Mouse (Mus musculus) stomach, postnatal 0 days (tissue): Measurements from ENCODE around the gene Hspa1a. TPM values are rescaled to one million over a fixed set of nuclear protein-coding genes. Genes with fewer than 3 reads are reported as not detected.
A peak's percentile ranks its signal among the peaks of the same experiment; 100 is the strongest.
"Not testable (repeated sequence)": the region's sequence is repeated elsewhere in the genome, so short reads cannot be mapped to it uniquely, and the experiment has no call there.

ENCODE experiments used
- ATAC-seq: fragments of 200-750 bp; cut with Nextera tagmentation; 2 replicates; pipeline ENCODE4 v1.8.0; 2017; ENCODE audit not compliant: low FRiP score, low TSS enrichment
- DNase-seq: peaks from one replicate; pipeline ENCODE4 v3.0.0-alpha.2; 2016; ENCODE audit warnings: low spot score
- H3K27ac ChIP-seq: fragments of 300-500 bp; sonication (generic); replicated peaks from 2 replicates; pipeline ENCODE4 v1.5.1; 2014; ENCODE audit warnings: mild to moderate bottlenecking, control low read depth
- H3K27me3 ChIP-seq: fragments of 300-500 bp; sonication (generic); 2 replicates; pipeline ENCODE4 v1.6.1; 2014; ENCODE audit warnings: low read length; ENCODE audit not compliant: control insufficient read depth, insufficient read depth
- H3K36me3 ChIP-seq: fragments of 300-500 bp; sonication (generic); 2 replicates; pipeline ENCODE4 v1.6.1; 2014; ENCODE audit warnings: low read length, mixed read lengths; ENCODE audit not compliant: control insufficient read depth, insufficient read depth
- H3K4me1 ChIP-seq: fragments of 300-500 bp; sonication (generic); replicated peaks from 2 replicates; pipeline ENCODE4 v1.6.1; 2014; ENCODE audit warnings: antibody characterized with exemption; ENCODE audit not compliant: control insufficient read depth, insufficient read depth
- H3K4me2 ChIP-seq: fragments of 300-500 bp; sonication (generic); replicated peaks from 2 replicates; pipeline ENCODE4 v1.6.1; 2014; ENCODE audit warnings: low read depth, mild to moderate bottlenecking, control low read depth, moderate library complexity
- H3K4me3 ChIP-seq: fragments of 300-500 bp; sonication (generic); 2 replicates; pipeline ENCODE4 v1.5.1; 2014; ENCODE audit warnings: low read depth, low read length, control low read depth
- H3K9ac ChIP-seq: fragments of 300-500 bp; sonication (generic); 2 replicates; pipeline ENCODE4 v1.6.1; 2014; ENCODE audit warnings: mild to moderate bottlenecking, low read length, control low read depth, mixed read lengths
- H3K9me3 ChIP-seq: fragments of 300-500 bp; sonication (generic); 2 replicates; pipeline ENCODE4 v1.6.1; 2016; ENCODE audit warnings: low read length; ENCODE audit not compliant: control insufficient read depth
- CTCF ChIP-seq: IDR thresholded peaks from 2 replicates; pipeline ENCODE4 v1.5.1; 2016; ENCODE audit warnings: antibody characterized with exemption, low read depth, mild to moderate bottlenecking, moderate library complexity
- EP300 ChIP-seq: optimal IDR thresholded peaks from 2 replicates; pipeline ENCODE3; 2016; ENCODE audit warnings: antibody characterized with exemption
- WGBS: fragments of 180-500 bp; shearing (Covaris S2); extraction: QIAGEN DNeasy Blood & Tissue Kit; methylation state at CpG from one replicate; pipeline ENCODE4 v1.1.7; 2014; 5-methylcytosine and 5-hydroxymethylcytosine counted together
- polyA plus RNA-seq: library from polyadenylated mRNA; unstranded; fragments of >200 nt; fragmentation: Nextera tagmentation; extraction: Ambion mirVana; gene quantifications from 2 replicates; pipeline ENCODE4 v1.2.1, GENCODE M21; 2015

The Hspa1a gene
- polyA plus RNA-seq, 1 experiment from 2014 or later: 24.1 TPM

GRCm38 (mm10) chr17:34964640-34965049 lies 7.3 kb downstream of the Hspa1a start:
- no peak for DNase-seq
- no peaks in the 10 kb centered on the region for H3K36me3 ChIP-seq
- TF ChIP-seq EP300 (no peak), CTCF (no peak)
- peak; percentile 33; the same call in 1 of the 2 replicates for ATAC-seq
- WGBS: 0% methylated on average over 1 of the region's 1 CpGs
- H3K9ac ChIP-seq: no peak overlapping the region
- no peak overlapping the region for H3K4me2 ChIP-seq
- peak overlapping the region; percentile 80 for H3K27ac ChIP-seq
- H3K4me3 ChIP-seq: no peak overlapping the region
- H3K27me3 ChIP-seq: no peaks in the 10 kb centered on the region
- H3K9me3 ChIP-seq: no peaks in the 10 kb centered on the region
- H3K4me1 ChIP-seq: 0 out of 2 replicates have a peak, but pooled peaks cover 3% of the 10 kb centered on the region

GRCm38 (mm10) chr17:34962841-34963240 lies 9.1 kb downstream of the Hspa1a start:
- peak overlapping the region; percentile 67 for H3K27ac ChIP-seq
- H3K27me3 ChIP-seq: no peaks in the 10 kb centered on the region
- H3K4me1 ChIP-seq: 0 out of 2 replicates have a peak, but pooled peaks cover 3% of the 10 kb centered on the region
- H3K9ac ChIP-seq: no peak overlapping the region
- H3K9me3 ChIP-seq: no peaks in the 10 kb centered on the region
- ATAC-seq: no peak
- DNase-seq: no peak
- TF ChIP-seq EP300 (no peak), CTCF (no peak)
- no peak overlapping the region for H3K4me3 ChIP-seq
- H3K36me3 ChIP-seq: no peaks in the 10 kb centered on the region
- H3K4me2 ChIP-seq: no peak overlapping the region
- 61% methylated on average over 1 of the region's 1 CpGs for WGBS

GRCm38 (mm10) chr17:34962125-34962524 lies 9.8 kb downstream of the Hspa1a start:
- Histone ChIP-seq H3K4me1 (0 out of 2 replicates have a peak, but pooled peaks cover 3% of the 10 kb centered on the region), H3K4me2 (no peak overlapping the region), H3K27ac (peak overlapping the region; percentile 88), H3K36me3 (no peaks in the 10 kb centered on the region), H3K27me3 (no peaks in the 10 kb centered on the region), H3K9ac (no peak overlapping the region), H3K9me3 (no peaks in the 10 kb centered on the region), H3K4me3 (no peak overlapping the region)
- ATAC-seq (no peak), DNase-seq (no peak)
- 22% methylated on average over 3 of the region's 3 CpGs for WGBS
- no peak for TF ChIP-seq EP300
- TF ChIP-seq CTCF: no peak

- no peak overlapping the region for H3K4me3 ChIP-seq
- H3K27ac ChIP-seq: peak overlapping the region; percentile 98
- DNase-seq (no peak), ATAC-seq (no peak)
- 0 out of 2 replicates have a peak, but pooled peaks cover 3% of the 10 kb centered on the region for H3K4me1 ChIP-seq
- no peaks in the 10 kb centered on the region for H3K27me3 ChIP-seq
- TF ChIP-seq EP300: peak; percentile 79
- TF ChIP-seq CTCF: no peak
- H3K4me2 ChIP-seq: no peak overlapping the region
- no peak overlapping the region for H3K9ac ChIP-seq
- no peaks in the 10 kb centered on the region for H3K36me3 ChIP-seq
- no peaks in the 10 kb centered on the region for H3K9me3 ChIP-seq
These were observed 11.1 kb downstream of the Hspa1a start for GRCm38 (mm10) chr17:34960702-34961493.

- H3K36me3 ChIP-seq: no peaks in the 10 kb centered on the region
- ATAC-seq: 0 out of 2 replicates have a peak, but pooled peaks have one; percentile 21
- H3K27me3 ChIP-seq: no peaks in the 10 kb centered on the region
- H3K9me3 ChIP-seq: no peaks in the 10 kb centered on the region
- peak overlapping the region; percentile 51 for H3K4me3 ChIP-seq
- H3K4me2 ChIP-seq: peak overlapping the region; percentile 68
- WGBS: 8% methylated on average over 12 of the region's 12 CpGs
- H3K4me1 ChIP-seq: no peaks in the 10 kb centered on the region
- peak overlapping the region; percentile 68 for H3K9ac ChIP-seq
- H3K27ac ChIP-seq: peak overlapping the region; percentile 98
- TF ChIP-seq CTCF (no peak), EP300 (no peak)
- peak; percentile 49 for DNase-seq
These were observed 12.0 kb downstream of the Hspa1a start for GRCm38 (mm10) chr17:34959881-34960515.

GRCm38 (mm10) chr17:34959130-34959778 lies 12.7 kb downstream of the Hspa1a start, which contains the start of gene Hspa1b:
TSS of gene Hspa1b (minus strand) at chr17:34959238.
- ATAC-seq: peak; percentile 93
- H3K27ac ChIP-seq: peak within 1 kb of the TSS; percentile 98
- H3K27me3 ChIP-seq, H3K9me3 ChIP-seq, H3K36me3 ChIP-seq, H3K4me1 ChIP-seq: not testable (repeated sequence)
- DNase-seq: peak; percentile 79
- under 1% methylated on average over 26 of the region's 32 CpGs for WGBS
- peak within 1 kb of the TSS; percentile 68 for H3K9ac ChIP-seq
- peak within 1 kb of the TSS; percentile 51 for H3K4me3 ChIP-seq
- H3K4me2 ChIP-seq: peak within 1 kb of the TSS; percentile 68

GRCm38 (mm10) chr17:34958734-34959129 lies 13.2 kb downstream of the Hspa1a start:
- 0% methylated on average over 19 of the region's 47 CpGs for WGBS
- not testable (repeated sequence) for H3K36me3 ChIP-seq, H3K9me3 ChIP-seq, H3K9ac ChIP-seq, H3K27me3 ChIP-seq, DNase-seq, H3K4me1 ChIP-seq, H3K27ac ChIP-seq
- Histone ChIP-seq H3K4me3 (peak overlapping the region; percentile 30), H3K4me2 (peak overlapping the region; percentile 40)
- peak; percentile 42 for ATAC-seq

- not testable (repeated sequence) for H3K4me3 ChIP-seq, H3K27me3 ChIP-seq, DNase-seq, H3K9me3 ChIP-seq, H3K36me3 ChIP-seq, H3K9ac ChIP-seq, ATAC-seq, H3K27ac ChIP-seq, H3K4me2 ChIP-seq, H3K4me1 ChIP-seq
- 19% methylated on average over 10 of the region's 40 CpGs for WGBS
These were observed 14.0 kb downstream of the Hspa1a start for GRCm38 (mm10) chr17:34957966-34958365.
